Mouse (Mus musculus) midbrain, embryonic 14.5 days (tissue): ENCODE results near the gene B3galnt1. TPM values are rescaled to one million over a fixed set of nuclear protein-coding genes. Genes with fewer than 3 reads are reported as not detected.

Source experiments
- ATAC-seq: fragments of 200-750 bp; cut with Nextera tagmentation; 2 replicates; pipeline ENCODE4 v1.8.0; 2017; ENCODE audit warnings: moderate number of reproducible peaks, moderate library complexity; ENCODE audit not compliant: low FRiP score, low TSS enrichment
- DNase-seq: peaks from one replicate; pipeline ENCODE4 v3.0.0-alpha.2; 2015
- H3K27ac ChIP-seq: fragments of 300-500 bp; sonication (generic); replicated peaks from 2 replicates; pipeline ENCODE4 v1.5.1; 2014; ENCODE audit warnings: mild to moderate bottlenecking, low read depth, low read length, moderate library complexity
- H3K27me3 ChIP-seq: fragments of 300-500 bp; sonication (generic); 2 replicates; pipeline ENCODE4 v1.6.1; 2014; ENCODE audit warnings: low read length, control low read depth, mixed read lengths; ENCODE audit not compliant: control insufficient read depth, insufficient read depth
- H3K36me3 ChIP-seq: fragments of 300-500 bp; sonication (generic); 2 replicates; pipeline ENCODE4 v1.6.1; 2014; ENCODE audit warnings: low read length, control low read depth; ENCODE audit not compliant: control insufficient read depth, insufficient read depth
- H3K4me1 ChIP-seq: fragments of 300-500 bp; sonication (generic); 2 replicates; pipeline ENCODE4 v1.6.1; 2014; ENCODE audit warnings: mild to moderate bottlenecking, antibody characterized with exemption, low read length, control low read depth; ENCODE audit not compliant: control insufficient read depth, insufficient read depth
- H3K4me2 ChIP-seq: fragments of 300-500 bp; sonication (generic); 2 replicates; pipeline ENCODE4 v1.6.1; 2014; ENCODE audit warnings: mild to moderate bottlenecking, low read length, moderate library complexity
- H3K4me3 ChIP-seq: fragments of 300-500 bp; sonication (generic); replicated peaks from 2 replicates; pipeline ENCODE4 v1.5.1; 2014; ENCODE audit warnings: low read depth, low read length
- H3K9ac ChIP-seq: fragments of 300-500 bp; sonication (generic); replicated peaks from 2 replicates; pipeline ENCODE4 v1.6.1; 2014; ENCODE audit warnings: mild to moderate bottlenecking, low read length, moderate library complexity
- H3K9me3 ChIP-seq: fragments of 300-500 bp; sonication (generic); 2 replicates; pipeline ENCODE4 v1.6.1; 2016; ENCODE audit warnings: low read length, control low read depth, mixed read lengths; ENCODE audit not compliant: control insufficient read depth
- WGBS: fragments of 180-500 bp; shearing (Covaris S2); extraction: QIAGEN DNeasy Blood & Tissue Kit; methylation state at CpG from one replicate; pipeline ENCODE4 v1.1.7; 2014; 5-methylcytosine and 5-hydroxymethylcytosine counted together
- polyA plus RNA-seq: library from polyadenylated mRNA; unstranded; fragments of >200 nt; fragmentation: Nextera tagmentation; extraction: Ambion mirVana; gene quantifications from 2 replicates; pipeline ENCODE4 v1.2.1, GENCODE M21; 2014

The B3galnt1 gene
- polyA plus RNA-seq, 1 experiment from 2014 or later, result 94.6 TPM

- no peak overlapping the region for H3K4me2 ChIP-seq
- no peak for DNase-seq
- H3K27ac ChIP-seq, result no peak overlapping the region
- H3K9ac ChIP-seq, result no peak overlapping the region
- H3K9me3 ChIP-seq, result no peaks in the 10 kb centered on the region
- H3K36me3 ChIP-seq, result no peaks in the 10 kb centered on the region
- WGBS, result 95% methylated on average over 1 of the region's 1 CpGs
- no peaks in the 10 kb centered on the region for H3K4me1 ChIP-seq
- H3K4me3 ChIP-seq, result no peak overlapping the region
- ATAC-seq, result no peak
- no peaks in the 10 kb centered on the region for H3K27me3 ChIP-seq
Measured at GRCm38 (mm10) chr3:69606923-69607322, 8.2 kb upstream of the B3galnt1 start.

GRCm38 (mm10) chr3:69599166-69599500 lies 373 bp upstream of the B3galnt1 start:
- Histone ChIP-seq H3K9ac (peak overlapping the region; percentile 88), H3K27me3 (no peaks in the 10 kb centered on the region), H3K9me3 (no peaks in the 10 kb centered on the region), H3K27ac (peak overlapping the region; percentile 86), H3K36me3 (no peaks in the 10 kb centered on the region), H3K4me1 (peaks cover 25% of the 10 kb centered on the region), H3K4me2 (peak overlapping the region; percentile 78), H3K4me3 (peak overlapping the region; percentile 76)
- DNase-seq (no peak), ATAC-seq (peak; percentile 41)
- WGBS, result 20% methylated on average over 5 of the region's 5 CpGs

- ATAC-seq (no peak), DNase-seq (peak; percentile 51)
- no peaks in the 10 kb centered on the region for H3K27me3 ChIP-seq
- no peaks in the 10 kb centered on the region for H3K9me3 ChIP-seq
- H3K4me2 ChIP-seq, result peak overlapping the region; percentile 78
- H3K4me3 ChIP-seq, result peak overlapping the region; percentile 76
- peaks cover 25% of the 10 kb centered on the region for H3K4me1 ChIP-seq
- peak overlapping the region; percentile 86 for H3K27ac ChIP-seq
- no peaks in the 10 kb centered on the region for H3K36me3 ChIP-seq
- H3K9ac ChIP-seq, result peak overlapping the region; percentile 88
- 6% methylated on average over 7 of the region's 7 CpGs for WGBS
Measured at GRCm38 (mm10) chr3:69597816-69598215, 944 bp downstream of the B3galnt1 start.

DNA sequence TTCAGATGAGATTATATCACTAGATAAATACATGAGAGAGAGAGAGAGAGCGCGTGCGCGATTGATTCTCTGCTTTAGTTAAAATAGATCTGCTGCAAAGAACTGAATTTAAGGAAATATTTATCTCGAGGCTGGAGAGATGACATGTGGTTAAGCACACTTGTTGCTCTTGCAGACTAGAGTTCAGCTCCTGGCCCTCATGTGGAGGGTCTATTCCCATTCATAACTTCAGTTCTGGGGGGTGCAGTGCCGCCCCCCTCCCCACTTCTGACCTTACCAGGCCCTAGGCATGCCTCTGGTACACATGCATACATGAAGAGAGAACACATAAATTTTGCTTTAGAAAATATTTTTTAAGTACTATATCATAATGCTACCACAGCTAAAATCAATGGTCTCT lies 1.5 kb downstream of the B3galnt1 start:
- no peak overlapping the region for H3K27ac ChIP-seq
- H3K4me1 ChIP-seq, result peaks cover 25% of the 10 kb centered on the region
- H3K9ac ChIP-seq, result no peak overlapping the region; the same call in 1 of the 2 replicates
- 0 out of 2 replicates have a peak, but pooled peaks cover under 1% of the 10 kb centered on the region for H3K36me3 ChIP-seq
- H3K9me3 ChIP-seq, result no peaks in the 10 kb centered on the region
- H3K4me2 ChIP-seq, result peak overlapping the region; percentile 78
- 86% methylated on average over 6 of the region's 6 CpGs for WGBS
- peak overlapping the region; percentile 76 for H3K4me3 ChIP-seq
- DNase-seq, result peak; percentile 12
- no peak for ATAC-seq
- H3K27me3 ChIP-seq, result no peaks in the 10 kb centered on the region

DNA sequence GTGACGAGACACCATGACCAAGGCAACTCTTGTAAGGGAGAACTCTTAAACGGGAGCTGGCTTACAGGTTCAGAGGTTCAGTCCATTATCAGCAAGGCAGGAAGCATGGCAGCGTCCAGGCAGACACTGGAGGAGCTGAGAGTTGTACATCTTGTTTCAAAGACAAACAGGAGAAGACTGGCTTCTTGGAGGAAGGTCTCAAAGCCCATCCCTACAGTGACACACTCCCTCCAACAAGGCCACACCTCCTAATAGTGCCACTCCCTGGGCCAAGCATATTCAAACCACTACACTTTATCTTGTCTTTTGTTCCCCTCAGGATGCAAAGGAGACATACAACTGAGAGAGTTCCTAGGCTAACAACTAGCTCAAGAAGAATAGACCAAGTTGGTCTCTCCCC lies 2.6 kb downstream of the B3galnt1 start:
- Histone ChIP-seq H3K27ac (no peak overlapping the region), H3K36me3 (0 out of 2 replicates have a peak, but pooled peaks cover 3% of the 10 kb centered on the region), H3K27me3 (no peaks in the 10 kb centered on the region), H3K9ac (no peak overlapping the region), H3K4me1 (peaks cover 25% of the 10 kb centered on the region), H3K4me3 (no peak overlapping the region), H3K4me2 (peak overlapping the region; percentile 10; the same call in 1 of the 2 replicates), H3K9me3 (no peaks in the 10 kb centered on the region)
- DNase-seq (no peak), ATAC-seq (no peak)
- WGBS, result 89% methylated on average over 3 of the region's 3 CpGs

DNA sequence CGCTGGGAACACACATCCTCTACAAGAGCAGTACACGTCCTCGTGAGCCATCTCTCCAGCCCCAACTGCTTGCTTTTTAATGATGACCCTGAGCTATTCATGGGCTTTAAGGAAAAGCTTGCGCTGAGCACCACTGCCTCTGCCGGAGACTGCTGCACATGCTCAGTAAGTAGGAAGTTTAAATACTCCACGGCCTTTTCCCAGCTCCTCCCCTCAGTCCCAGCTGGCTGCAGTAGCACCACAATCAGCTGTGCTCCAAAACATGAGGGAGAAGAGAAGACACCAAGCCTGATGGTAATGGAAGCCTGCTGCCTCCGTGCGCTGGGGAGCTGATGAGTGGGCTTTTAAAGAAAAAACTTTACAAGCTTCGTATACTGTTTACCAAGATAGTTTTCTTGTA lies 4.7 kb downstream of the B3galnt1 start:
- no peak for ATAC-seq
- Histone ChIP-seq H3K4me2 (no peak overlapping the region), H3K27me3 (no peaks in the 10 kb centered on the region), H3K36me3 (0 out of 2 replicates have a peak, but pooled peaks cover 3% of the 10 kb centered on the region), H3K27ac (no peak overlapping the region), H3K9me3 (no peaks in the 10 kb centered on the region), H3K4me1 (peaks cover 23% of the 10 kb centered on the region), H3K4me3 (no peak overlapping the region), H3K9ac (no peak overlapping the region)
- DNase-seq, result no peak
- WGBS, result 75% methylated on average over 9 of the region's 9 CpGs

DNA sequence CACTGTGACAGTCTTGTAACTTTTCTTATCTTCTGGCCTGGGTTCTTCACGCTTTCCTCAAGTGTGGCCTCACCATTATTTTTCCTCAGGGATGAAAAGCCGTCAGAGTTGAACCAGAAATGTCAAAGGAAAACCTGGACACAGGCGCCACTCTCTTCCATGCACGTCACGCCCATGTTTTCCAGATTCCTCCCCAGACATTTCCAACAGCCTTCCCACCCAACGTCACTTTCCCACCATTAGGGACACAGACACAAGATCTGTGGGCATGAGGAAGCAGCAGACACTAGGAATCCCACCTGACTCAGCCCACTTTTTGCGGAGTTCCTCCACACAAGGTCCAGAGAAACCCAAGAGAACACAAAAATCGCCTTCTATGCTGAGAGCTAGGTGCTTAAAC lies 5.3 kb downstream of the B3galnt1 start:
- H3K9ac ChIP-seq, result no peak overlapping the region
- 0 out of 2 replicates have a peak, but pooled peaks cover 3% of the 10 kb centered on the region for H3K36me3 ChIP-seq
- no peaks in the 10 kb centered on the region for H3K27me3 ChIP-seq
- no peak for DNase-seq
- H3K4me1 ChIP-seq, result peaks cover 21% of the 10 kb centered on the region
- H3K4me2 ChIP-seq, result no peak overlapping the region
- 93% methylated on average over 8 of the region's 8 CpGs for WGBS
- no peaks in the 10 kb centered on the region for H3K9me3 ChIP-seq
- ATAC-seq, result no peak
- H3K27ac ChIP-seq, result no peak overlapping the region
- no peak overlapping the region for H3K4me3 ChIP-seq

GRCm38 (mm10) chr3:69588101-69588760 lies 10.5 kb downstream of the B3galnt1 start:
- H3K9me3 ChIP-seq, result no peaks in the 10 kb centered on the region
- no peak overlapping the region for H3K9ac ChIP-seq
- 0 out of 2 replicates have a peak, but pooled peaks cover 3% of the 10 kb centered on the region for H3K36me3 ChIP-seq
- ATAC-seq (no peak), DNase-seq (peak; percentile 7)
- H3K27me3 ChIP-seq, result no peaks in the 10 kb centered on the region
- 50% methylated on average over 10 of the region's 10 CpGs for WGBS
- no peaks in the 10 kb centered on the region for H3K4me1 ChIP-seq
- H3K27ac ChIP-seq, result no peak overlapping the region
- H3K4me3 ChIP-seq, result no peak overlapping the region
- no peak overlapping the region for H3K4me2 ChIP-seq

- Histone ChIP-seq H3K27me3 (no peaks in the 10 kb centered on the region), H3K9ac (no peak overlapping the region), H3K36me3 (0 out of 2 replicates have a peak, but pooled peaks cover 1% of the 10 kb centered on the region), H3K4me1 (no peaks in the 10 kb centered on the region), H3K4me3 (no peak overlapping the region), H3K4me2 (no peak overlapping the region), H3K9me3 (no peaks in the 10 kb centered on the region), H3K27ac (no peak overlapping the region)
- 92% methylated on average over 1 of the region's 1 CpGs for WGBS
- no peak for ATAC-seq
- no peak for DNase-seq
Measured at GRCm38 (mm10) chr3:69583798-69584197, 15.0 kb downstream of the B3galnt1 start.
